Mouse (Mus musculus): ENCODE data around the gene P3h1.

P3h1 gene

DNA sequence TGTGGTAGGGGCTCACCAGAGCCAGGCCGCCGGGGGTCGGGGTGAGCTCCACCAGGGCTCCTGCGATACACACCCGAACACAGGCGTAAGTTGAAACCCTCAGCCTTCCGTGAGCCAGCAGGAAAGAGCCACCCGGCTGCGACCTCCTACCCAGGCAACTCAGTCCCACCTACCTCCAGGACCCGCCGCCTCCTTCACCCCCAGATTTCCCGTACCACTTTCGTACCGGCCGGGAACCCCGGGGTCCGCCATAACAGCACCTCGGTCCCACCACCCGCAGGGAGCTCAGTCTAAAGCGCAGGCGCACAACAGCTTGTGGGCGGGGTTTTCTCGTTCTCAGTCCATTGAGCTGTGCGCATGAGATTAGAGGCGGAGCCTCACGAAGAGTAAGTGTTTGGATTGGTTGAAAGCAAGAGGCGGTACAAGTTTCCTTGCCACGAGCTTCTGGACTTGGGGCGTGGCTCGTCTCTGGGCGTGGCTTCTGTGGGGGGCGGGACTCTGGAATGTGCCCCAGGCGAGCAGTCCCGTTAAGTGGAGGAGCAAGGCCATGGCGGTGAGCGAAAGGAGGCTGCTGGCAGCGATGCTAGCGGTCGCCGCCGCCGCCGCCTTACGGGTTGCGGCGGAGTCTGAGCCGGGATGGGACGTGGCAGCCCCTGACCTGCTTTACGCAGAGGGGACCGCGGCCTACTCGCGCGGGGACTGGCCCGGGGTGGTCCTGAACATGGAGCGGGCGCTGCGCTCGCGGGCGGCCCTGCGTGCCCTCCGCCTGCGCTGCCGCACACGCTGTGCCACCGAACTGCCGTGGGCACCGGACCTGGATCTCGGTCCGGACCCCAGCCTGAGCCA is at the start of gene P3h1, which contains the start of gene AU022252:
TSS of gene P3h1 (plus strand) at position 506 of the 846 bp plus-strand sequence.
TSS of gene AU022252 (minus strand) at position 303 of the 846 bp plus-strand sequence.
- DNase-seq (ENCODE audit: low read depth) = peak; percentile 100

DNA sequence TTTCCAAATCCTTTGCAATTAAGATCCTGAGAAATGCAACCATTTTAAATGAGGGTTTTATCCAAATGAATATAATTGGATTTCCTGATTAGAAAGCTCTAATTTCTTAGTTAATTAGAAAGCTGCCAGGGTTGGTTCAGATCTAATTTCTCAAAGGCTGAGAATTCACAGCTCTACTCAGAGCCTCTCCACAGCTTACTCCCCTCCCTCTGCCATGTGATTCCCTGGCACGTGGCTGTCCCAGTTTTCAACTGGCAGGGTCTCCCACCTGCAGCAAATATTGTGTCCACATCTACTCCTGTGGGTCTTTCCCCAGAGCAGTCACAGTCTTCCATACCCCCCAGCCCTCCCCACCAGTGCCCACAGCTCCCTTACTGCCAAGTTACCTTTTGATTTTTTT is 49.2 kb upstream of the P3h1 start:
- no peak for DNase-seq (ENCODE audit: low read depth)

DNA sequence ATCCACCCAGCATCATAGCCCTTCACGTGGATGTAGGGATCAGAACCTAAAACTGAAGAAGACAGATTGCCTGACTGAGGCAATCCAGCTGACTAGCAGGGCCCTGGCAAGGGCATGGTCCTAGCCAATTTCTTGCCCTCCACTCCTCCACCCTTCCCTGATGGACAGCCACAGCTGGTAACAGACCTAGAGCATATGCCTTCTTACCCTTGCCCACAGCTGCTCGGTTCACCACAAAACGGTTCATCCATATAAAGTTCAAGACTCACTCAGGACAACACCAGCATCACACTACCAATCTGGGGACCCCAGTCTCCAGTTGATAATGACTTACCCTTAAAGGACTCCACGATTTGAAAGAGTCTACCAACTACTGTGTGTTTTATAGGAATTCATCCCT is 46.9 kb upstream of the P3h1 start:
- DNase-seq (ENCODE audit: low read depth) = no peak

DNA sequence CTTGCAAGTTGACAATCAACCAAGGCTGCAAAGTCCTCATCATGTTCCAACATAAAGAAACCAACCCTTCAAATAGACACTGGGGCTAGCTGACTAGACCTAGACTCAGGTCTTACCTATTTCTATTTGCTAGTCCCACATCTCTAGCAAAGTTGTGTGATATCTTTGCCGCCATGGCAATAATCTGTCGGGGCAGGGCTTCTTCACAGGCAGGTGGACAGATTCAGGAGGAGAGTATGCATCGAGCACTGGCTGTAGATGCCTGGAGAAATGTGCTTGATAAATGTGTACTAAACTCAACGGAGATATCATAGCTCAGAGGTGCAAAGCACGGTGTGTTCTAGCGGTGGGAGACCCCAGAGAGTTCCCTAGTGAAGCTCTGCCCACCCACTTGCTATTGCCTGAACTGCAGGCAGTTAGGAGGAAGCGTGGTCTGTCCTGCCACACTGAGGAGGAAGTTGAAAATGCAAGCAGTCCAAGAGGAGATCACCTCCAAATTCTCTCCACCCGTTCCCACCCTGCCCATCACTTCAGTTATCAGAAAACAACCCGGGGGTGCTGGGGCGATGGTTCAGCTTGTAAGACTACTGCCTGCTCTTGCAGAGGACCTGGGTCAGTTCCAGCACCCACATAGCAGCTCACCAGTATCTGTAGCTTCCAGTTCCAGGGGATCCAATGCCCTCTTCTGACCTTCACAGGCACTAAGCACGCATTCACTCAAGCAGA is 44.5 kb upstream of the P3h1 start:
- no peak for DNase-seq (ENCODE audit: low read depth)

DNA sequence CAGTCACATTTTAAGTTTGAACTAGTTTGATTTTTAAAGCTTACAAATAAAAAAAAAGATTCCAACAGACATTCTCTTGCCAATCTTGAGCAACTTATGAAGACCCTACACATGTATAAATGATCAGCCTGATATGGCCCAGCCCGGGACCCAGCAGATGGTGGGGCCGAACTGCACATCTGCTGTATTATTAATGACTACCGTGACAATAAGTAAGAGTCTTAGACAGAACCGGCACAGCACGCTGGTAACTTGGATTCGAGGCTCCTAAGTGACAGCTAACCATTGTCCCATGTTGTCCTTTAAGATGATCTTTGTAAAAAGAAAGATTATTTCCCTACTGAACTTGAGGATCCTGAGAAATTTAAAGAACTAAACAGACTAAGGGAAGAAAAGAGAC is 43.3 kb upstream of the P3h1 start:
- DNase-seq (ENCODE audit: low read depth) = no peak

DNA sequence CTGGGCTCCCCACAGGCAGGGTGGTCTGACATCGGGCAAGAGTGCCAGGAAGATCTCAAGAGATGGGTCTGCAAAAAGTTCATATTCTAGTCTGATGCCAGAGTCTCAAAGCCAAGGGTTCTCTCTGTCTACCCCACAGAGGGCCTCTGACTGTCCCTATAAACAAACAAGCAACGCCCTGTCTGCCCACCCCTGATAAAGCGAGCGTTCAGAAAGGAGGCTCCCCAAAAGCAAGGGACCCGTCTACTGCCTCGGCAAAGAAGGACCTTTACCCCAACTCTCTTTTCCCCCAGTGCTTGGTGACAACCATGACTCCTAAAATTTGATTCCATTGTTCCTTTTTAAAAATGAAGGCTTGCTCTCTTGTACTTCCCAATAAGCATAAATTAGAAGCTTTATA is 42.9 kb upstream of the P3h1 start, which contains the start of gene Ermap:
TSS of gene Ermap (minus strand) at position 148 of the 400 bp plus-strand sequence.
- DNase-seq (ENCODE audit: low read depth) = no peak

DNA sequence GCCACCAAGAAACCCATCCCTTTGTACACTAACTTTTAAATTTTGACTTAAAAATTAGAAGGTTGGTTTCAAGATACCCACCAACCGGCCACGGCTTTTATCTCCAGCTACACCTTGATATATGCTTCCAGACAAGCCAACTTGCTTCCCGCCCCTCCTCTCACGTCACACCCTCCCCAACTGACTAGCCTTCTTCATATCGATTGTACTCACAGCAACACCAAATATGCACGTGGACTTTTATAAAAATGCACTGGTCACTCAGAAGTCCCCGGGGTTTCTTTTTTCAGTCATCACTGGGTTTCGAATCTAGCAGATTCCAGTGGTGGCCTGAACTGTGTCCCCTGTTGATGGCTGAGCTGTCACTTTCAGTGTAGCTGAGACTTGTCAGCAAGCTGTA is 42.1 kb upstream of the P3h1 start:
- no peak for DNase-seq (ENCODE audit: low read depth)

DNA sequence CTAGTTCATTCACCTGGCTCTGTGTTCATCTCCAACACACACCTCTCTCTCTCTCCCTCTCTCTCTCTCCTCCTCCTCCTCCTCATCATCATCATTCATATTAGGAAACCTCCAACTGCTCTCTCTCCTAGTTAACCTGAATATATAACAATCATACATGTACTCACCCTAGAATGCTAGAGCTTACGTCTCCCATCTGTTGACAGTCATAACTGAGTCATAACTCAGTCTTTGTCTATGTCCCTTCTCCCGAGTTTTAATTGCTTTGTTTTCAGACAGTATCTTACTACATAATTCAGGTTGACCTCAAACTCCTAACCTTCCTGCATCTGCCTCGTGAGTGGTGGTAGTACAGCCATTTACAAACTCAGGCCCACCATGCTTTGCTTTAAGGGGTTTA is 41.4 kb upstream of the P3h1 start:
- no peak for DNase-seq (ENCODE audit: low read depth)

DNA sequence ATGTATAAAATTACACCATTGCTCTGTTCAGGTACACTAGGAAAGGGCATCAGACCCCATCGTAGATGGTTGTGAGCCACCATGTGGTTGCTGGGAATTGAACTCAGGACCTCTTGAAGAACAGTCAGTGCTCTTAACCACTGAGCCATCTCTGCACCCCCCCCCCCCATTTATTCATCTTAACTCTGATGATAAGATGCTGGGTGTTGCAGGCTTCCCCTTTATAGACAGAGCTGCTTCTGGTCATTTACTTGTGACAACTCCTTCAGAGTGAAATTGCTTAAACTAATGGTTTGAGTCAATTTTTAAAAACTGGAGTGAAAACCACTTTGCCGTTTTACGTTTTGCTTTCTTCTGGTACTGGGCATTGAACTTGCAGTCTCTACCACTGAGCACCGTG is 40.0 kb upstream of the P3h1 start:
- no peak for DNase-seq (ENCODE audit: low read depth)

DNA sequence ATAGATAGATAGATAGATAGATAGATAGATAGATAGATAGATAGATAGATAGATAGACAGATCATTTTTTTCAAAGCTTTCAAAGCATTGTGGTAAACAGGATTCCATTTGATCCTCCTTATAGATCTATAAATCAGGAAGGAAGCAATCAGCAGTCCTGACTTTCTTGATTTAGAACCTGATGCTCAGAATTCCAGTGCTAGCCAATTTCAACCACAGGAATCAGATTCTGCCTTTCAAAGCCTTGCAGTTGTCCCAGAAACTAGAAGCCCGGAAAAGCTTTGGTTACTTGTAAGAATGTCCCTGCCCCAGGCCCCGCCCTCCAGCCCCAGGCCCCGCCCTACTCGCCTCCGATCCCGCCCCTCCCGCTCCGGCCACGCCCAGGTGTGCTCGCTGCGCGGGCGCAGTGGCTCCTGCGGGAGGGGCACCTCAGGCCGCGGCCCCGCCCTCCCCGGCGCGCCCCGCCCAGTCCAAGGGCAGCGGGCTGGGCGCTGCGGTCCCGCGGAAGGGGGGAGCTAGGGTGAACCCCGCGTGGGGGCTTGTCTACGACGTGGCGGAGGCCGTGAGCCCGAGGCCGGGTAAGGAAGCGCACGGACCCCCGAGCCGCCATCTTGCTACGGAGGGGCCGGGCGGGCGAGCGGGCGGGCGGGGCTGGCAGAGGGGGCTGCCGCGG is 37.7 kb upstream of the P3h1 start, which contains the start of gene Svbp:
TSS of gene Svbp (plus strand) at position 398 of the 673 bp plus-strand sequence.
- peak; percentile 92 for DNase-seq (ENCODE audit: low read depth)

DNA sequence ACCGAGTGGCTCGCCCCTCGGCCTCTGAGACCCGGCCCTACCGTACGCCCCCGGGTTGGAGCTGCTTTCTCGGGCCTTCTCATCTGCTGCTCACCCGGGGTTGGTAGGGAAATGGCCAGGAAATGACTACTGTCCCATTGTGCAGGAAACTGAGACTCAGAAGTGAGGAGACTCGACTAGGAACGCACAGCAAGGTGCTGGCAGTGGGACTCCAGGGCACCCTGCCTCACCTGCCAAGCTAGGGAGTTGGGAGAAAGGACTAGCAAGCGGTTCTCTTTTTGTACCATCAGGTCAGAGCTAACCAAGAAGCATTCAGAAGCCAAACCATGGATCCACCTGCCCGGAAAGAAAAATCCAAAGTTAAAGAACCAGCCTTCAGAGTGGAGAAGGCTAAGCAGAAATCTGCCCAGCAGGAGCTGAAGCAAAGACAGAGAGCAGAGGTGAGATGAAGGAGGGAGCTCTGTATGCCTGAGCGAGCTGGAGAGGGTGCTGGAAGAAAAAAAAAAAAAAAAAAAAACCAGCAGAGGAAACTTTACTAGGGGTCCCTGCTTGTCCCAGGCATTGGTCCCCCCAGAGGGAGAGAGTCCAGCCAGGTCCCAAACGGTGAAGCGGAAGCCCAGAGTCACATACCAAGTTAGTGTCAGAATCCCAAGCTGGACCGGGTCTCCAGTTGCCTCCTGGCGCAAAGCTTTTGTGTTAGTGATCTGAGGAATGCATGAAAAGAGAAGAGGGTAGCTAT is 37.0 kb upstream of the P3h1 start:
- no peak for DNase-seq (ENCODE audit: low read depth)

DNA sequence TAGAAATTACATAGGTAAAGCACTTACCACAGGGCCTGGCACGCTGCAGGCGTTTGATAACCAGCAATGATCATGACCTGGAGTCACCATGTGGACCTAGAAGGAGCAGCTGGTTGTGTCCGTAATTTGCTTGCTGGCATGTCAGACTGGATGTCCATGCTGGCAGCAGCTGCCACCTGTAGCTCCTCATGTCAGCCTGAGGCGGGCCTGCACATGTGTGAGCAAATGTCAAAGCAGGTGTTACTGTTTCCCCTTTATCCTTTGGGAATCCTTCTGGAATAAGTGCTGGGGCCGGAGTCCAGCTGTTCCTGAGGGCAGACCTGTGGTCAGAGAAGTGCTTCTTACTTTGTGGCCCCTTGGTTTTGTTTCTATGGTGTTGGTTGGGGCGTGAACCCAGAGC is 34.6 kb upstream of the P3h1 start:
- no peak for DNase-seq (ENCODE audit: low read depth)

DNA sequence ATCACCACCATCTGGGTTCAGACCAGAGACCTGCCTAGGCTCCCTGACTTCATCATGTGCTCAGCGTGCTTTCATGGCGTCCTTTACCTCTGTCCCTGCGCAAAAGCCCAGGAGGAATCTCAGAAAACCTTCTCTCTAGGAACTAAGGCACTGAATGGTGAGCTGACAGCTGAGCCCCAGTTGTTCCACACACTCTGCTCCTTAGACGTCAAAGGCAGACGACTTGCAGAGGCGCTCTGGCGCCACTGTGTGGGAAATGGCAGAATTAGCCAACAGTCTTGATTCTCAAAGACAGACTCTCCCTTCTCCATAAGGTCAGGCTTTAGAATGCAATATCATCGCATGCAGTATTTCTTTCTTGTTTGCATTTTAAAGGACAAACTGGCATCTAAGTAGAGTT is 28.0 kb upstream of the P3h1 start:
- peak; percentile 59 for DNase-seq (ENCODE audit: low read depth)

DNA sequence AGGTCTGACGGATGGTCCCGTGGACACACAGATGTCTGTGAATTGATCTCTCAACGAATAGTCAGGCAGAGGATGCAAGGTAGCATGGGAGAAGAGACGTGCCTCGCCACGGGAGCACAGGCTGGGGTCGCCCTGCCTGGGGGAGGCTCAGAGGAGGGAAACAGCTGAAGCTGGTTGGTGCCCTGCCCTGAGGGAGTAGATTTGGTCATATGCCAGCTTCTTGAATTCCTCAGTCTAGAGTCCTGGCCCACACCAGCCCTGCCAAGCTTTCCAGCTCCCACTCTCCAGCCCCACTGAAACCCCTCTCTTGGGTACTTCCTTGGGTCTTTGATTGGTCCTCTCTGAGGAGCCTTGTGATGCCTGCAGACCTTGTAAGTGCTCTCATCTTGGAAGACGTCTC is 16.0 kb upstream of the P3h1 start:
- DNase-seq (ENCODE audit: low read depth) = no peak

DNA sequence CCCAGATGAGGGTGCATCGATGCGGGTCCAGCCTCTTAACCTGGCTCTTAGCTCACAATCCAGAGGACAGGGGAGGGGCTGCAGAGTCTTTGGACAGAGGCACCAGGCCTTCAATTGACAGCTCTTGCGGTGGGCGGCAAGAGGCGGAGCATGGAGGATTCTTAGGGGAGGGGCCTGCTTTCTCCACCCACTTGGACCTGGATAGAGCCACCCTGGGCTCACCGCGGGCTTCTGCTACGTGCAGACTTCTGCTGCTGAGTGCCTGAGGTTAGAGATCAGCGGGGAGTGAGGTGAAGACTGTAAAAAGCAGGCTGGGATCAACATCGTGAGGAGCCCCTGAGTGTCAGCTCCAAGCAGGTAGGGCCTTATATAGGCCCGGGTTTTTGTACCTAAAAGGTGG is 14.5 kb upstream of the P3h1 start, which contains the start of gene Tmem269:
TSS of gene Tmem269 (minus strand) at position 49 of the 400 bp plus-strand sequence.
- DNase-seq (ENCODE audit: low read depth) = no peak

DNA sequence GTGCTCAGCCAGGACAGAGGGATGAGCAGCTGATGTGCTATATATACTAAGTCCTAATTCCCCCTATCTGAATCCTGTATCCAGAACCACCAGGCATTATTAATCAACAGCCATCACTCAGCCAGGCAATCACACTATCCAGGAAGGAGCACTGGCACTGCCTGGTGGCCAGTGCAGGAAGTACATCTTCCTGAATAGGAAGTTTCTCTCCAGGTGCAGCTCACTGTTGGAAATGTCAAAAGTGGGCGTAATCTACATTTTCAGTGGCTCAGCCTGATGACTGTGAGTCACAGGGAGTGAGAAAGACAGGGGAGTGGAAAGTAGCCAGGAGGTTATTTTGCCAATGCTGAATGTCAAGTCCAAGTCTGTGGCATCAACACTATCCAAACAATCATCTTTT is 9.0 kb upstream of the P3h1 start:
- peak; percentile 51 for DNase-seq (ENCODE audit: low read depth)

DNA sequence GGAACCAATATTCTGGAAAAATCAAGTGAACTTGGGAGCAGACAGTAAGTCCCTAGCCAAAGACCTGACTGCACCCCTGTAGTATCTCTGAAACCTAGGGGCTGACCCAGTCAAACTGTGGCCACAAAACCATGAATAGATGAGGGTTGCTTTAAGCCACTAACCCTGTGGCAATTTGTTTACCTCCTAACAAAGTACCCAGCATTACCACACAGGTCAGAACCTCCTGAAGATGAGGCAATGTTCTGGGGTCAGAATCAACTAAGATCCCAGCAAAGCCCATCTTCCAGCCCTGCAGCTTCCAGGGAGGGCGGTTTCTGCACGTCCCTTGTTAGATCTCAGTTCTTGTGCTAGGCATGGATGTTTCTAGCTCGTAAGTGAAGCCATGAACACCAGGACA is 8.2 kb upstream of the P3h1 start:
- no peak for DNase-seq (ENCODE audit: low read depth)

DNA sequence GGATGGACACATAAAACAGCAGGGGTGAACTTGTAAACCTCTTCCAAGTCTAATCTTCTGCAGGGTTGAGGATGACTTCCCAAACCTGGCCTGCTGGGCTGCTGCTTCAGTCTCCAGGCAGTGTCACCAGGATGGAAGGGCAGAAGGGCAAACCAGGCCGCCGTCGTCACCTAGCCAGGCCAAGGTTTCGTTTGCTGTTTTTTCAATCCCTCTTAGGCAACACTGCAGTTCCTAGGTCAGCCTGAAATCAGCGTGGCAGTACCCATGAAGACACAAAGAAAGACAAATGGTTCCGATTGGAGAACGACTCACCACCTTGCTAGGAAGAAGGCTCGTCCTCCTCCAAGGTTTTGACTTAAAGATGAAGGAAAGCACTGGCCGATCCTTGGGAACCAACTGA is 7.0 kb upstream of the P3h1 start:
- DNase-seq (ENCODE audit: low read depth) = no peak

DNA sequence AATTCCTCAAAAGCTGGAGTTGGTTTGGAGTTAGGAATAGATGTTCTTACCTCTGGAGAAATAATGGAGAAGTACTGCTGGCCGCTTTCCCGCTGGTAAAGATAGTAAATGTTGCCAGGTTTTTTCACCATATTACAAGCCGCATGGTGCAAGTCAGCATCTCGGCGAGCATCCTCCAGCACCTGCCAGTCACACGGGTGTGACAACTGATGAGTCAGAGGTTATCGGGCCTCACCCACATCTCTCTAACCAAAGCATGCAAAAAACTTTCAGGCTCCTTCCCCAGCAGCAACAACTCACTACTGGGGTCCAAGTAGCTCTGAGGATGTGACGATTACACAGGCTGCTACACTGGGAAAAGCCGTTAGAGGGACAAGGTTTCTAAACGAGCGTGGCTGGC is 6.0 kb upstream of the P3h1 start:
- DNase-seq (ENCODE audit: low read depth) = no peak

DNA sequence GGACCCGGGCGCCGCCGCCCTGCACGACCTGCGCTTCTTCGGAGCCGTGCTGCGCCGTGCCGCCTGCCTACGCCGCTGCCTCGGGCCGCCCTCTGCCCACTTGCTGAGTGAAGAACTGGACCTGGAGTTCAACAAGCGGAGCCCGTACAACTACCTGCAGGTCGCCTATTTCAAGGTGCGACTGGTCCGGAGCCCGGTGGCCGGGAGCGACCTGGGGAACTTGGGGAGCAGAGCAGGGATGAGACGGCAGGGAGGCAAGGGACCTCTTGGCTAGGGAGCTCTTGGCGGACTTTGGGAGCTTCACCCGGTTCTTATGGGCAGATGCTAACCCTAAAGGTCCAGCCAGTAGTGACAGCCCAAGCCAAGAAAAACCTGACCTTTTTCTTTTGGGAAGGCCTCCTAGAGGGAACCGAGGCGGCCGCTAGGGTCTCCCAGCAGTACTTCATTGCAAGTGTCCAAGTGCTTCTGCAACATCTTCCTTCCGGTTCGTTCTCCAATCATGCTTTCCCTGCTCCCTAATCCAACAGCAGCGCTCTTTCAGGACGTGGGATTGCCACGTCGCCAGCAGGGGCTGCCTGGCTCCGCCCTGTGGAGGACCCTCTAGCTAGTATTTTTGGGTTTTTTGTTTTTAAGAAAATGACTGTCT is 664 bp downstream of the P3h1 start:
- no peak for DNase-seq (ENCODE audit: low read depth)

DNA sequence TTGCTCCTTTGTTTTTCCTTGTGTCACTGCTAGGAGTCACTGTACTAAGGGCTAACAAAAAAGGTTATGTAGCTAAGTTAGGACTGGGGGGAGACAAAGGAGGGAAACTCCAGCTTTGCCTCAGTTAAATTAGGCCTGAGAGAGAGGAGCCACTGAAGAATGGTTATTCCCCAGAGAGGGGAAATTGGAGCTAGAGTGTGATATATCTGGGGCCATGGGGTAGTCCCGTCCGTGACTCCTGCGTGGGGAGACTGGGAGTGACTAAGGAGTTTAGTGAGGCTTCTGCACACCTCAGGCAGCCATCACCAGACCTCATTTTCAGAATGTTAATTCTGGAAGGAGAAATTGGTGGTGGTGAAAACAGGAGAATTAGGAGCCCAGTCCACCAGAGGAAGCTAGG is 1.6 kb downstream of the P3h1 start:
- no peak for DNase-seq (ENCODE audit: low read depth)
